Mouse (Mus musculus): ENCODE results near the gene Mrgprb2.

Mrgprb2 gene

DNA sequence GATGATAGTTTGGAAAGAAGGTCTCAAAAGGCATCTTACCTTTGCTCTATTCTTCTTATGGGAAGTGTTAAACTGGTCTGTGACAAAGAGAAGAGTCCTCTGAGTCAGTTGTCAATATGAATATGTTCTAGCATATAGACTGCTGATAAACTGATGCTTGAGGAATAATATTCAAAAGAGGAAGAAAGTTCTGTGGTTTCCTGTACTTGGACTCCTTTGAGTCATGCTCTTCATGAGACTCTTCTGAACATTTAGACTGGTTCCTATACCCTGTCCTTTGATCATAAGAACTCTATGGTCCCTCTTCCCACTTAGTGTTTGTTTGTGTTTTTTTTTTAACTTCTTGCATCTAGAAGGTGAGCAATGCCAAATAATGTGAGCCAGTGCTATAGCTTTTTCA, at the start of gene Mrgprb2:
TSS of gene Mrgprb2 (minus strand) at position 101 of the 400 bp plus-strand sequence.
- no peak for DNase-seq (ENCODE audit: low read depth, low spot score)

Measured in ZHBTc4 (cell line).